Mouse (Mus musculus): ENCODE measurements around the gene Ptrh1. TPM values are rescaled to one million over a fixed set of nuclear protein-coding genes. Genes with fewer than 3 reads are reported as not detected.

Gene Ptrh1
- polyA plus RNA-seq, 1 experiment = 8.0 TPM

- H3K27ac ChIP-seq (ENCODE audit: insufficient read depth, low read depth, low read length) = peak overlapping the region; percentile 79
- H3K4me1 ChIP-seq (ENCODE audit: control insufficient read depth, insufficient read depth, low read length) = no peaks in the 10 kb centered on the region; the same call in 1 of the 2 replicates
- 35% methylated on average over 4 of the region's 4 CpGs for WGBS
- no peak for TF ChIP-seq CTCF (conservative IDR thresholded peaks at IDR 0.05; ENCODE audit: insufficient read depth, insufficient read length, low read depth, low read length)
- TF ChIP-seq POLR2A (IDR thresholded peaks at IDR 0.05; ENCODE audit: low read depth, low read length) = no peak
- no peaks in the 10 kb centered on the region for H3K36me3 ChIP-seq (ENCODE audit: control insufficient read depth, insufficient read depth, low read length)
- peak; percentile 64 for DNase-seq
- no peak overlapping the region for H3K4me3 ChIP-seq (ENCODE audit: insufficient read depth, low read depth, low read length)
- no peaks in the 10 kb centered on the region for H3K27me3 ChIP-seq (replicated peaks; ENCODE audit: control insufficient read depth, insufficient read depth, low read length)
These were observed 41.1 kb upstream of the Ptrh1 start for GRCm38 (mm10) chr2:32734480-32734879.

- Histone ChIP-seq H3K36me3 (ENCODE audit: control insufficient read depth, insufficient read depth, low read length) (no peaks in the 10 kb centered on the region), H3K27ac (ENCODE audit: insufficient read depth, low read depth, low read length) (peak overlapping the region; percentile 79), H3K4me1 (ENCODE audit: control insufficient read depth, insufficient read depth, low read length) (no peaks in the 10 kb centered on the region; the same call in 1 of the 2 replicates), H3K27me3 (replicated peaks; ENCODE audit: control insufficient read depth, insufficient read depth, low read length) (no peaks in the 10 kb centered on the region), H3K4me3 (ENCODE audit: insufficient read depth, low read depth, low read length) (no peak overlapping the region)
- DNase-seq = peak; percentile 89
- WGBS = 33% methylated on average over 4 of the region's 4 CpGs
- TF ChIP-seq POLR2A (IDR thresholded peaks at IDR 0.05; ENCODE audit: low read depth, low read length) (no peak), CTCF (conservative IDR thresholded peaks at IDR 0.05; ENCODE audit: insufficient read depth, insufficient read length, low read depth, low read length) (no peak)
These were observed 40.7 kb upstream of the Ptrh1 start for GRCm38 (mm10) chr2:32734933-32735332.

- Histone ChIP-seq H3K36me3 (ENCODE audit: control insufficient read depth, insufficient read depth, low read length) (no peaks in the 10 kb centered on the region), H3K27ac (ENCODE audit: insufficient read depth, low read depth, low read length) (0 out of 2 replicates have a peak overlapping the region, but pooled peaks have one; percentile 27), H3K4me3 (ENCODE audit: insufficient read depth, low read depth, low read length) (no peak overlapping the region), H3K27me3 (replicated peaks; ENCODE audit: control insufficient read depth, insufficient read depth, low read length) (no peaks in the 10 kb centered on the region), H3K4me1 (ENCODE audit: control insufficient read depth, insufficient read depth, low read length) (no peaks in the 10 kb centered on the region; the same call in 1 of the 2 replicates)
- 50% methylated on average over 3 of the region's 3 CpGs for WGBS
- peak; percentile 66 for DNase-seq
- no peak for TF ChIP-seq POLR2A (IDR thresholded peaks at IDR 0.05; ENCODE audit: low read depth, low read length)
- TF ChIP-seq CTCF (conservative IDR thresholded peaks at IDR 0.05; ENCODE audit: insufficient read depth, insufficient read length, low read depth, low read length) = no peak
These were observed 39.2 kb upstream of the Ptrh1 start for GRCm38 (mm10) chr2:32736306-32736829.

GRCm38 (mm10) chr2:32737008-32737407 lies 38.6 kb upstream of the Ptrh1 start:
- H3K4me1 ChIP-seq (ENCODE audit: control insufficient read depth, insufficient read depth, low read length) = no peaks in the 10 kb centered on the region; the same call in 1 of the 2 replicates
- H3K27ac ChIP-seq (ENCODE audit: insufficient read depth, low read depth, low read length) = no peak overlapping the region
- TF ChIP-seq CTCF (conservative IDR thresholded peaks at IDR 0.05; ENCODE audit: insufficient read depth, insufficient read length, low read depth, low read length) = no peak
- TF ChIP-seq POLR2A (IDR thresholded peaks at IDR 0.05; ENCODE audit: low read depth, low read length) = no peak
- H3K4me3 ChIP-seq (ENCODE audit: insufficient read depth, low read depth, low read length) = no peak overlapping the region
- H3K36me3 ChIP-seq (ENCODE audit: control insufficient read depth, insufficient read depth, low read length) = no peaks in the 10 kb centered on the region
- H3K27me3 ChIP-seq (replicated peaks; ENCODE audit: control insufficient read depth, insufficient read depth, low read length) = no peaks in the 10 kb centered on the region
- no peak for DNase-seq
- 68% methylated on average over 6 of the region's 6 CpGs for WGBS

- TF ChIP-seq POLR2A (IDR thresholded peaks at IDR 0.05; ENCODE audit: low read depth, low read length) (no peak), CTCF (conservative IDR thresholded peaks at IDR 0.05; ENCODE audit: insufficient read depth, insufficient read length, low read depth, low read length) (no peak)
- H3K4me1 ChIP-seq (ENCODE audit: control insufficient read depth, insufficient read depth, low read length) = no peaks in the 10 kb centered on the region; the same call in 1 of the 2 replicates
- no peak overlapping the region for H3K4me3 ChIP-seq (ENCODE audit: insufficient read depth, low read depth, low read length)
- no peaks in the 10 kb centered on the region for H3K36me3 ChIP-seq (ENCODE audit: control insufficient read depth, insufficient read depth, low read length)
- no peak overlapping the region for H3K27ac ChIP-seq (ENCODE audit: insufficient read depth, low read depth, low read length)
- DNase-seq = no peak
- H3K27me3 ChIP-seq (replicated peaks; ENCODE audit: control insufficient read depth, insufficient read depth, low read length) = no peaks in the 10 kb centered on the region
- 69% methylated on average over 4 of the region's 4 CpGs for WGBS
These were observed 36.3 kb upstream of the Ptrh1 start for GRCm38 (mm10) chr2:32739311-32739710.

- Histone ChIP-seq H3K27ac (ENCODE audit: insufficient read depth, low read depth, low read length) (no peak within 1 kb of the TSS), H3K4me1 (ENCODE audit: control insufficient read depth, insufficient read depth, low read length) (no peaks in the 10 kb centered on the region), H3K36me3 (ENCODE audit: control insufficient read depth, insufficient read depth, low read length) (no peaks in the 10 kb centered on the region), H3K27me3 (replicated peaks; ENCODE audit: control insufficient read depth, insufficient read depth, low read length) (no peaks in the 10 kb centered on the region), H3K4me3 (ENCODE audit: insufficient read depth, low read depth, low read length) (peak within 1 kb of the TSS; percentile 2; the same call in 1 of the 2 replicates)
- TF ChIP-seq CTCF (conservative IDR thresholded peaks at IDR 0.05; ENCODE audit: insufficient read depth, insufficient read length, low read depth, low read length) (no peak), POLR2A (IDR thresholded peaks at IDR 0.05; ENCODE audit: low read depth, low read length) (no peak)
- DNase-seq = no peak
- WGBS = 16% methylated on average over 11 of the region's 11 CpGs
These were observed 34.7 kb upstream of the Ptrh1 start, which contains the start of gene 6330409D20Rik for GRCm38 (mm10) chr2:32740916-32741272. Gene 6330409D20Rik, minus strand, starts transcription at chr2:32741016.

- TF ChIP-seq POLR2A (IDR thresholded peaks at IDR 0.05; ENCODE audit: low read depth, low read length) = no peak
- TF ChIP-seq CTCF (conservative IDR thresholded peaks at IDR 0.05; ENCODE audit: insufficient read depth, insufficient read length, low read depth, low read length) = no peak
- H3K36me3 ChIP-seq (ENCODE audit: control insufficient read depth, insufficient read depth, low read length) = no peaks in the 10 kb centered on the region
- H3K27ac ChIP-seq (ENCODE audit: insufficient read depth, low read depth, low read length) = no peak overlapping the region
- H3K4me3 ChIP-seq (ENCODE audit: insufficient read depth, low read depth, low read length) = peak overlapping the region; percentile 2; the same call in 1 of the 2 replicates
- no peaks in the 10 kb centered on the region for H3K4me1 ChIP-seq (ENCODE audit: control insufficient read depth, insufficient read depth, low read length)
- no peaks in the 10 kb centered on the region for H3K27me3 ChIP-seq (replicated peaks; ENCODE audit: control insufficient read depth, insufficient read depth, low read length)
- DNase-seq = no peak
- WGBS = 14% methylated on average over 56 of the region's 58 CpGs
These were observed 34.1 kb upstream of the Ptrh1 start for GRCm38 (mm10) chr2:32741273-32742172.
